ENCODE assay signal across 24 mouse cellular contexts in genomic region chr4:35172471-35172870, GRCm38 (mm10). TPM values are rescaled to one million over a fixed set of nuclear protein-coding genes. Genes with fewer than 3 reads are reported as not detected.
DNase-seq lines count a peak whose midpoint lies in the region.
"Had no signal": no experiment of that assay in that cellular context is flagged by ENCODE, and none has a peak within 500 bp of the region (broad histone marks: within the 10 kb centered on the region; RNA-seq: fewer than 3 reads in every experiment).

No protein-coding gene starts in this region.

- no peaks in the 10 kb centered on the region for H3K4me1 ChIP-seq in embryonic facial prominence, embryonic 10.5 days

- H3K27ac ChIP-seq in embryonic facial prominence, embryonic 10.5 days (replicated peaks): no peak overlapping the region
- H3K27ac ChIP-seq: embryonic facial prominence, embryonic 12.5 days; forebrain, embryonic 13.5 days; forebrain, embryonic 15.5 days had no signal

- WGBS in embryonic facial prominence, embryonic 10.5 days: 91% methylated on average over 2 of the region's 2 CpGs

- H3K4me3 ChIP-seq in embryonic facial prominence, embryonic 10.5 days: no peak overlapping the region
- H3K4me3 ChIP-seq: embryonic facial prominence, embryonic 12.5 days; forebrain, embryonic 13.5 days; forebrain, embryonic 15.5 days had no signal

- no peaks in the 10 kb centered on the region for H3K36me3 ChIP-seq in embryonic facial prominence, embryonic 10.5 days (replicated peaks)
- H3K36me3 ChIP-seq: embryonic facial prominence, embryonic 12.5 days; forebrain, embryonic 15.5 days; G1E had no signal

- no peaks in the 10 kb centered on the region for H3K27me3 ChIP-seq in embryonic facial prominence, embryonic 10.5 days (replicated peaks; ENCODE audit: low read depth, poor library complexity, severe bottlenecking)
- H3K27me3 ChIP-seq: embryonic facial prominence, embryonic 12.5 days; forebrain, embryonic 13.5 days; forebrain, embryonic 15.5 days had no signal

- no peaks in the 10 kb centered on the region for H3K9me3 ChIP-seq in embryonic facial prominence, embryonic 10.5 days
- H3K9me3 ChIP-seq: embryonic facial prominence, embryonic 12.5 days; forebrain, embryonic 13.5 days; forebrain, embryonic 15.5 days; G1E had no signal

- DNase-seq in 3134 (ENCODE audit: extremely low read depth, insufficient read length, low spot score) (peak; percentile 18), 3T3-L1 (ENCODE audit: low read depth, low spot score) (peak; percentile 6), R1 (ENCODE audit: low read depth, low spot score) (peak; percentile 51)
- DNase-seq in embryonic facial prominence, embryonic 10.5 days (ENCODE audit: low spot score): no peak
- no peak for DNase-seq in kidney, postnatal 25 days
- no peak for DNase-seq in Muller cell, postnatal 12 days (ENCODE audit: inconsistent ontology term)
- DNase-seq: adrenal gland, adult 2 months; adrenal gland, postnatal 10 days; adrenal gland, postnatal 25 days; cerebellum, adult 11 months; cerebellum, adult 18-20 months; cerebellum, adult 8-10 months; cerebellum, adult 9-11 months; cerebellum, postnatal 14 days; cerebellum, postnatal 36 days; embryo, embryonic 11 days; forebrain, postnatal 0 days had no signal

RNA-seq across cellular contexts. Expression of gene Mob3b, which starts 15.2 kb away (rescaled TPM):
- 14.0 and 15.4 TPM in 2 replicates for polyA plus RNA-seq in embryonic facial prominence, embryonic 10.5 days (2016; fragmentation: Nextera tagmentation; extraction: Ambion mirVana)
- polyA plus RNA-seq: G1E had no signal

RNA-seq across cellular contexts. Expression of gene Ifnk, which starts 20.6 kb away (rescaled TPM):
- 0.45 TPM in 2 replicates for polyA plus RNA-seq in embryonic facial prominence, embryonic 10.5 days (2016; fragmentation: Nextera tagmentation; extraction: Ambion mirVana)
- polyA plus RNA-seq: adrenal gland, adult 2 months; brain, embryonic 14.5 days; C2C12; embryonic facial prominence, embryonic 14.5 days; forebrain, embryonic 13.5 days; forebrain, postnatal 0 days; G1E had no signal

RNA-seq across cellular contexts. Expression of gene C9orf72, which starts 53.5 kb away (rescaled TPM):
- 14.2 and 15.9 TPM in 2 replicates for polyA plus RNA-seq in embryonic facial prominence, embryonic 10.5 days (2016; fragmentation: Nextera tagmentation; extraction: Ambion mirVana)

Comparison
In these comparisons a context has a peak if more than half of its experiments do, and no peak if none do; other contexts are left out.
1. DNase-seq: peak in 3134 (single experiment), 3T3-L1 (single experiment) and R1 (single experiment); none in embryonic facial prominence, embryonic 10.5 days (single experiment), kidney, postnatal 25 days (0 of 2) and Muller cell, postnatal 12 days (single experiment).